Mouse (Mus musculus): ENCODE results near the gene Pdlim4.

GRCm38 (mm10) chr11:54063472-54063775, 5.4 kb downstream of the Pdlim4 start:
- TF ChIP-seq POLR2A (IDR thresholded peaks at IDR 0.05; ENCODE audit: insufficient read depth, low read depth, low read length) (no peak), CTCF (IDR thresholded peaks at IDR 0.05; ENCODE audit: insufficient read depth, low read depth, low read length) (no peak)
